7 mouse cellular contexts compared by ENCODE assay signal in genomic region chr2:23040001-23040646, GRCm38 (mm10). TPM values are rescaled to one million over a fixed set of nuclear protein-coding genes. Genes with fewer than 3 reads are reported as not detected.
DNase-seq lines count a peak whose midpoint lies in the region; ATAC-seq lines count a peak whose summit lies in the region.

Gene Abi1 (minus strand): TSS chr2:23040241.

- peaks cover 15% of the 10 kb centered on the region for H3K4me1 ChIP-seq in intestine, embryonic 14.5 days (replicated peaks; ENCODE audit: control insufficient read depth, insufficient read depth, low read length)

- peak within 1 kb of the TSS; percentile 95 for H3K27ac ChIP-seq in intestine, embryonic 14.5 days (ENCODE audit: low read depth)

- peak within 1 kb of the TSS; percentile 78 for H3K4me2 ChIP-seq in intestine, embryonic 14.5 days (ENCODE audit: low read length)

- DNase-seq in adrenal gland, adult 2 months: peak; percentile 95
- peak; percentile 98 for DNase-seq in embryo, embryonic 11 days
- peak; percentile 94 for DNase-seq in gastrocnemius, postnatal 25 days
- peak; percentile 94 for DNase-seq in intestine, embryonic 14.5 days (ENCODE audit: low spot score)
- DNase-seq in left cerebral cortex, postnatal 14 days (ENCODE audit: low spot score in 2 of 2): peak; percentile 94 to 96
- peak; percentile 98 for DNase-seq in mesoderm, embryonic 11.5 days (ENCODE audit: low read depth, low spot score)
- peak; percentile 99 for DNase-seq in skeletal muscle tissue, adult 2 months (ENCODE audit: low read depth, low spot score)

- H3K9ac ChIP-seq in intestine, embryonic 14.5 days (ENCODE audit: low read length): peak within 1 kb of the TSS; percentile 96

- intact Hi-C loops in left cerebral cortex, postnatal 14 days (cut with DNase I): loop anchor here (1.0 kb wide), 2 partner anchors 29 to 145 kb away; partner anchors contain the start of gene Pdss1

- 3% methylated on average over 24 of the region's 24 CpGs for WGBS in intestine, embryonic 14.5 days

- H3K9me3 ChIP-seq in intestine, embryonic 14.5 days (ENCODE audit: control insufficient read depth, low read length): no peaks in the 10 kb centered on the region

- peak; percentile 98 for ATAC-seq in intestine, embryonic 14.5 days (replicated peaks; ENCODE audit: low FRiP score, low TSS enrichment, low read depth)

- H3K4me3 ChIP-seq in intestine, embryonic 14.5 days (ENCODE audit: low read depth, low read length): peak within 1 kb of the TSS; percentile 99

- no peaks in the 10 kb centered on the region for H3K27me3 ChIP-seq in intestine, embryonic 14.5 days (replicated peaks; ENCODE audit: control insufficient read depth, insufficient read depth, low read length)

- no peaks in the 10 kb centered on the region for H3K36me3 ChIP-seq in intestine, embryonic 14.5 days (ENCODE audit: control insufficient read depth, insufficient read depth, low read length)

RNA-seq across cellular contexts. Expression of gene Abi1, which starts in this region (rescaled TPM):
- total RNA-seq in adrenal gland, adult 2 months (2021): 10 to 100 TPM; 64.9 to 91.1 TPM
- 71.4 and 90.6 TPM in 2 replicates for polyA plus RNA-seq in adrenal gland, adult 2 months (2012; rRNA removed)
- 10 to 100 TPM; 15.2 to 16.0 TPM for total RNA-seq in gastrocnemius, postnatal 25 days (2021)
- polyA plus RNA-seq in intestine, embryonic 14.5 days (2014; fragmentation: Nextera tagmentation; extraction: Ambion mirVana): 42.8 and 49.3 TPM in 2 replicates
- total RNA-seq in left cerebral cortex, postnatal 14 days (2021): 100 to 1,000 TPM; 137 to 140 TPM

Comparison
In these comparisons a context has a peak if more than half of its experiments do, and no peak if none do; other contexts are left out.
1. Peak in every context shown above with its lines: DNase-seq, ATAC-seq, H3K4me3 ChIP-seq and H3K27ac ChIP-seq.